Mouse (Mus musculus): ENCODE data around the gene Rbm41.

Gene Rbm41

DNA sequence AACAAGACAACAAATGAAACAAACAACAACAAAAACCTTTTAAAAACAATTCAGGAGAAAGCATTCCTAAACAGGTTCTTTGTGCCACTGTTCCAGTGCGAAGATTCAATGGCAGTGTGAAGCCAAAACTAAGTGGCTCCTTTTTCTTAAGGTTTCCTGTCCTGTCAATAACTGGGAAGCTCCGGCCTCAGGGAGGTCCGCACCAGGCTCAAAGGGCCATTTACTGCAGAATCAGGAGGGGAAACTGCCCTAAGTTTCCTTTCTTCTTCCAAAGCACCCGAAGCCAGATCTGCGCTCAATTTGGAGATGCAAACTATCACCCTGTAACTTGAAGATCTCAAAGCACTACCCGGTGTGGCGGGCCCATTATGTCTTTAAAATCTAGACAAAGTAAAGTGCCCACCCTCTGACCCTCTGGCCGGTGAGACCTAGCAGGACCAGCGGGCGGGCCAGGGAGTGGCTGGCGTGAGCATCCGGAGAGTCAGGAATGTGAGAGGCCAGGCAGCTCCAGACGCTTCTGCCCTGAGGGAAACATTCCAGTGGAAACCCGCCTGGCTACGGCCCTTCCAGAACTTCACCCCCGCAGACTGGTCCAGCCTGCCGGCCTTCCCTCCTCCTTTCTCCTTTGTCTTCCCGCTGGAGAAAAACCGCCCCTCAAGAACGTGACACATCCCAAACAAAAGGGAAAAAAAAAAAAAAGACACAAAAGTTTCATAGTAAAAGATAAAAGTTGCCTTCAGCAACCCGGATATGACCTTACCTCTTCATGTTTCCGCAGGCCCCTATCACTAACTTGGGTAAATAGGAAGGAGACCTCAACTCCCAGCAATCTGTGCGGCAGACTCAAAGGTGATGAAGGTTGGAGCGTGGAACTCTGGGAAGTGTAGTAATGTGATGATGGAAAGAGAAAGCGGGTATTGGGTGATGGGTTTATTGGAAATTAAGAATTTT is at the start of gene Rbm41:
Rbm41 (minus strand) TSS at position 856 of the 951 bp plus-strand sequence.
- DNase-seq = peak; percentile 64

DNA sequence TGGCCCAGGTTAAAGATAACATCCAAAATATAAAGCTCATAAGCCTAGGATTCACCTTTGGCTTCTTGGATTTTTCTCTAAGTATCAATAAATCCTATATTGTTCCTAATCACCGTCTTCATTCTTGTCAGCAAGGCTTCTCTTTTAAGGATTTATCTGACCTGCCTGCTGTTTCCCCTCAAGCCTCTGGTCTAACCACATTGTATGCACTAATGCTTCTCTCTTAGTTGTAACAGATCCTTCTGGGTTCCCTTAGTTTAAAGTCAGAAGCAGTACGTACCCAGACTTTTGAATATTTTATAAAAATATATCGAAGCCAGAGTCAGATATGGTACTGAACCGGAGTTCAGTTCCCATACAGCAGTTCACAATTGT is 283 bp upstream of the Rbm41 start:
- DNase-seq = no peak

DNA sequence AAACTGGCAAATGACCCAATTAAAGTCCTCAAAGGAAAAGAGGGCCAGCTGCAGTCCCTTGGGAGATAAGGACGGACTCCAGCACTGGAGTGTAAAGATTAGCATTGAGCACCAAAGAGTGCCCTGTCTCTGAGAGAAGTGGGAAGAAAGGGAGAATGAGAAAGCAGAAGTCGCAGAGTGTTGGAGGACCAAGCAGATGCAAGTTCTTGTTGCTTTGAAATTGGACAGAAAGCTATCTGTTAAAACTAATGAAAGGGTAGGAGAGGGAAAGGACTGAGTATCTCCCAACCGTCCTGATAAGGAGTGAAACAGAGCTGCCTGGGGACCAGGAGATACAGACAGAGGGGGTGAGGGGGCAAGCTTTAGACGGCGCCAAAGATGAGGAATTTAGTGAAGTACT is 16.3 kb downstream of the Rbm41 start:
- DNase-seq = no peak

DNA sequence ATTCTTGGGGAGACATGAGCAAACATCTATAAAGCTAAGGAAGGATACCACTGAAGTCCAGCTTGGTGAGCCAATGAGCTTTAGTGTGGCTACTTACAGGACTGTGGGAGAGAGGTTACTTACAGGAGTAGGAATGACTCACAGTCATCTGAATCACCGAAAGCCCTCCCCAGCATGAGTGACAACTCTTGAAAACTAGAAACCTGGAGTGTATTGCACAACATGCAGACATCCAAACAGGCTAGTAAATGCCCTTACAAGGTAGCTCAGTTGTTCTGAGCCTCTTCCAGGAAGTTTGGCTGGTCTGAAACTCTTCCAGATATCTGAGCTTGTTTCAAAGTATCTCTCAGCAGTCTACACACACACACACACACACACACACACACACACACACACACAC is 64.9 kb downstream of the Rbm41 start:
- no peak for DNase-seq

DNA sequence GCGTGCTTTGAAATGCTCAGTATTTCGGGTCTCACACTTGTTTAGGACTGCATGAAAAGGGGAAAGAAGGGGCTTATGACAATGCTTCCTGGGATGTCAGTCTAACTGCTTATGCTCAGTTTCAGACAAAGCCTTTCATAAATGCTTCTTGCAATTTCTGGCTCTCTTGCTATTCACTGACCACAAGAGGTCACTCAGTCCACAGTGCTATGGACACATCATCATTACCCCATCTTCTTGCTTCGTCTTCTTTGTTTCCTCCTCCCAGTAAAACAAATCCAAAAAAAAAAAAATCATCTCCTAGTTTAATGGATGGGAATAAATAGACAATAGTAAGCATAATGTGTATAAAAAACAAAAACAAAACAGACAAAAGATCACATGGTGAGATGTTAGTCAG is 65.9 kb downstream of the Rbm41 start:
- DNase-seq = no peak

- DNase-seq = no peak
Measured at GRCm38 (mm10) chrX:139920572-139920971, 77.8 kb downstream of the Rbm41 start.

GRCm38 (mm10) chrX:139891387-139891786 is 107.0 kb downstream of the Rbm41 start:
- DNase-seq = no peak

- no peak for DNase-seq
Measured at GRCm38 (mm10) chrX:139883221-139883620, 115.2 kb downstream of the Rbm41 start.

DNA sequence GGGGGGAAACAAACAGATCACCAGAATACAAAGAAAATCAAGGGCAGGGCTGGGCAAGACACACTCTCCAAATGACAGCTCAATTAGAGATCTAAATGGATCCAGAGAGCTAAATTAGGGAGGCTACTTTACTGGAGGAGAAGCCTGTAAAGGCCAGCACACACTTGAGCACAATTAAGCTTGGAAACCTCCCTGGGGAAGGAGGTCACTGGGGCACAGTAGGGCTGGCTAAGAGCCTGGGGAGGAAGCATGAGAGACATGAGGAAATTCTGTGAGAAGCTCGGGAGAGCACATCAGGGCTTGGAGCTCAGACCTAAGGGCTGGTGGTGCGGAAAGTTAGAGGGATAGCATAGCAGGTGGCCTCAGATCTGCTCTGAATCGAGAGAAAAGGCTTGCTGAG is 120.5 kb downstream of the Rbm41 start:
- DNase-seq = no peak

- no peak for DNase-seq
Measured at GRCm38 (mm10) chrX:139877105-139877504, 121.3 kb downstream of the Rbm41 start.

- DNase-seq = peak; percentile 66
Measured at GRCm38 (mm10) chrX:139870938-139871791, 127.2 kb downstream of the Rbm41 start, which contains the start of gene Morc4. TSS of gene Morc4 (minus strand) at chrX:139871677.

- peak; percentile 12 for DNase-seq
Measured at GRCm38 (mm10) chrX:139870300-139870711, 128.1 kb downstream of the Rbm41 start.

- DNase-seq = no peak
Measured at GRCm38 (mm10) chrX:139859402-139859801, 139.0 kb downstream of the Rbm41 start.

DNA sequence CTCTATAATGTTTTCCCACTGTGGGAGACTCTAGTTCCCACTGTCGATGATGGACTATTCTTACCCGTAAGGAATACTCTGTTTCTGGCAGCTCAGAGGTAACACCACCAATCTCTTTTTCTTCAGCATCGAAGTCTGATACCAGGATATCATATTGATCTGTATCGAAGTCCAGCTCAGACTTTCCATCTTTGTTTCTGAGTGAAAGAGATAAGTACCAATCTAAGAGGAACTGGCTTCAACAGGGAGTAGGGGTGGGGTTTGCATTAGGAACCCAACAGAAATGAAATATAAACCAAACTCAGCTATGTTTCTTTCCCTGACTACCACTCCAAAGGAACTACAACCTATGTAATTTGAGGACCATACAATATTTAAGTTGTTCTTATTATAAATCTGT is 143.6 kb downstream of the Rbm41 start:
- no peak for DNase-seq

GRCm38 (mm10) chrX:139841091-139841490 is 157.3 kb downstream of the Rbm41 start:
- DNase-seq = no peak

Measured in cerebellum, adult 9-10 months (tissue).